Mouse (Mus musculus) G1E (cell line): ENCODE results near the gene Btbd10.

Experiments
- CTCF ChIP-seq: IDR thresholded peaks from 2 replicates; pipeline ENCODE4 v1.5.1; 2012; ENCODE audit warnings: low read depth, low read length, inconsistent platforms, mixed read lengths
- GATA1 ChIP-seq: IDR thresholded peaks from 2 replicates; pipeline ENCODE4 v1.6.1; 2012; ENCODE audit warnings: borderline replicate concordance, low read length, inconsistent platforms, mixed read lengths
- GATA2 ChIP-seq: IDR thresholded peaks from 2 replicates; pipeline ENCODE4 v1.6.1; 2012; ENCODE audit warnings: low read depth, low read length, inconsistent platforms, borderline replicate concordance
- POLR2AphosphoS5 ChIP-seq: IDR thresholded peaks from 2 replicates; pipeline ENCODE4 v1.6.1; 2012; ENCODE audit warnings: low read depth, low read length, inconsistent platforms; ENCODE audit not compliant: insufficient replicate concordance
- TAL1 ChIP-seq: conservative IDR thresholded peaks from 2 replicates; pipeline ENCODE4 v1.6.1; 2012; ENCODE audit warnings: low read depth, low read length, inconsistent platforms, mixed read lengths

DNA sequence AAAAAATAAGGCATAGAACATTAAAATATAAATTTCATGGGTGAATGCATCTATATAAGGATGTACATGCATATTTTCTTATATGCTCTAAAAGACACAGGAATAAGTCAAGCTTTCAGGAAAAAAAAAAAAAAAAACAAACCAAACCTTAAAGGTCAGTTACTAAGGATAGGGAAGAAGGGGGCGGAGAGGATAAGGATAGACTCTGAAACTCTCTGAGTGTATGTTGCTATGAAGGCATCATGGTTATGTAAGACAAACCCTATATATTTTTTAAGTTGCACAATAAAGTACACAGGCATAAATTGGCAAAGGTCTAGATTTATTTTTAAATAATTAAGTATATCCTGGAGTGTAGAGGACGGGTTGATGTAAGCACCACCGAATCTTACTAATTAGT, 46.1 kb upstream of the Btbd10 start:
- TF ChIP-seq CTCF (no peak), GATA1 (no peak), TAL1 (no peak), POLR2AphosphoS5 (no peak), GATA2 (no peak)
